Mouse (Mus musculus) C2C12 (cell line): Measurements from ENCODE around the gene Mid1ip1.

ENCODE experiments used
- CEBPB ChIP-seq: IDR thresholded peaks from one replicate; pipeline ENCODE4 v1.6.1; 2011; ENCODE audit warnings: low read depth, mild to moderate bottlenecking, control low read depth, moderate library complexity
- CTCF ChIP-seq: IDR thresholded peaks from one replicate; pipeline ENCODE4 v1.5.1; 2011; ENCODE audit not compliant: control insufficient read depth, insufficient read depth, insufficient read length
- MAX ChIP-seq: IDR thresholded peaks from one replicate; pipeline ENCODE4 v1.6.1; 2011; ENCODE audit warnings: mild to moderate bottlenecking, control low read depth

DNA sequence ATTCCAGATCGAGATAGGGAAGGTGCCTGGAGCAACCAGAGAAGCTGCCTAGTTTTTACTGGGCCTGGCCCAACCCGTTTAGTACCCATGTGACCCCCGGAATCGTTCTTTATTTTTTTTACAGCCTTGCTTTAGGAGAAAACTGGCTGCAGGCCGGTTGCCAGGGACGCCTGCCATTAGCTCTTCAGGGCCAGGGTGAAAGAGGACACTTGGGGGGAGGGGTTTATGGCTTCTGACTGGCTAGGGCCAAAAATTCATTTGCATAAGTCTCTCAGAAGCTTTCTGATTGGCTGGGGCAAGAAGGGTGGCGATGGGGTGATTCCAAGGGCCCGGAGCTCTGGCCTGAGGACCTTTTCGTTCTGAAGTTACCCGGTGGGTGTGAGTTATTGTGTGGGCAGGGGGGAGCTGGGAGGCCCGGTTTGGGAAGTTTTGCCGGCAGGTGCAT, at the start of gene Mid1ip1:
- no peak for TF ChIP-seq CTCF
- no peak for TF ChIP-seq MAX
- TF ChIP-seq CEBPB: no peak
